Mouse (Mus musculus) megakaryocyte, embryonic 14.5 days (primary cell): Measurements from ENCODE around the gene Papln. TPM values are rescaled to one million over a fixed set of nuclear protein-coding genes. Genes with fewer than 3 reads are reported as not detected.
A peak's percentile ranks its signal among the peaks of the same experiment; 100 is the strongest.

Experiments used
- H3K27me3 ChIP-seq: replicated peaks from 2 replicates; pipeline ENCODE3; 2012; ENCODE audit warnings: inconsistent platforms
- H3K36me3 ChIP-seq: replicated peaks from 2 replicates; pipeline ENCODE3; 2012; ENCODE audit warnings: low read length, inconsistent platforms, mixed read lengths
- H3K4me1 ChIP-seq: 2 replicates; pipeline ENCODE4 v1.6.1; 2012; ENCODE audit warnings: inconsistent platforms
- H3K4me3 ChIP-seq: replicated peaks from 2 replicates; pipeline ENCODE3; 2012; ENCODE audit warnings: moderate library complexity, mild to moderate bottlenecking, inconsistent platforms
- H3K9me3 ChIP-seq: 2 replicates; pipeline ENCODE4 v1.6.1; 2012; ENCODE audit warnings: inconsistent platforms
- FLI1 ChIP-seq: IDR thresholded peaks from 2 replicates; pipeline ENCODE4 v1.6.1; 2012; ENCODE audit warnings: low read length, inconsistent platforms, mixed read lengths
- GATA1 ChIP-seq: IDR thresholded peaks from 3 replicates; pipeline ENCODE4 v1.6.1; 2012; ENCODE audit warnings: mixed read lengths, low read length, inconsistent platforms, borderline replicate concordance
- polyA plus RNA-seq: library from polyadenylated mRNA; stranded (reverse); fragments of >175 nt; gene quantifications from 2 replicates; pipeline ENCODE4 v1.2.3, GENCODE M21; 2012; ENCODE audit warnings: low replicate concordance; ENCODE audit not compliant: insufficient read depth

Gene Papln
- polyA plus RNA-seq, 1 experiment, result 0.22 TPM

- TF ChIP-seq GATA1 (no peak), FLI1 (no peak)
- no peak overlapping the region for H3K4me3 ChIP-seq
- H3K36me3 ChIP-seq, result no peaks in the 10 kb centered on the region
- peaks cover 92% of the 10 kb centered on the region for H3K27me3 ChIP-seq
- H3K4me1 ChIP-seq, result peaks cover 26% of the 10 kb centered on the region
- peaks cover 4% of the 10 kb centered on the region for H3K9me3 ChIP-seq
Observed at GRCm38 (mm10) chr12:83765965-83766603, 2.6 kb downstream of the Papln start.

DNA sequence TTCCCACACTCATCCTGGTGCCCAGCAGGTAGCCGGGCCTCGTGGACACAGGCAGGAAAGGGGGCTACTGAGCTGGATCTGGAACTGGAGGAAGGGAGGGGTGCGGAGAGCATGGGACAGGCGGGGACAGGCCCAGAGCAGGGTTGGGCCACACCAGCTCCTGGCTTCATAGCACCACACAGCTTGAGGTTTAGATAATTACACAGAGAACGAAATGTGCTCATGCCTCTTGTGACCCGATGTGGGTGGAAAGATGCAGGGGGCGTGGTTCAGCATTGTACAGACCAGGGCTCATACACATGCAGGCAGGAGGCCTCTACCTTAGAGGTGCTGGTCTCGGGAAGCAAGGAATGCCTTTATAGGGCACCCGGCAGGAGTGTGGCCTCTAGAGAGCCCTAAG lies 4.4 kb downstream of the Papln start:
- H3K9me3 ChIP-seq, result no peaks in the 10 kb centered on the region
- H3K4me3 ChIP-seq, result no peak overlapping the region
- peaks cover 85% of the 10 kb centered on the region for H3K27me3 ChIP-seq
- H3K4me1 ChIP-seq, result peaks cover 19% of the 10 kb centered on the region
- H3K36me3 ChIP-seq, result no peaks in the 10 kb centered on the region
- no peak for TF ChIP-seq GATA1

DNA sequence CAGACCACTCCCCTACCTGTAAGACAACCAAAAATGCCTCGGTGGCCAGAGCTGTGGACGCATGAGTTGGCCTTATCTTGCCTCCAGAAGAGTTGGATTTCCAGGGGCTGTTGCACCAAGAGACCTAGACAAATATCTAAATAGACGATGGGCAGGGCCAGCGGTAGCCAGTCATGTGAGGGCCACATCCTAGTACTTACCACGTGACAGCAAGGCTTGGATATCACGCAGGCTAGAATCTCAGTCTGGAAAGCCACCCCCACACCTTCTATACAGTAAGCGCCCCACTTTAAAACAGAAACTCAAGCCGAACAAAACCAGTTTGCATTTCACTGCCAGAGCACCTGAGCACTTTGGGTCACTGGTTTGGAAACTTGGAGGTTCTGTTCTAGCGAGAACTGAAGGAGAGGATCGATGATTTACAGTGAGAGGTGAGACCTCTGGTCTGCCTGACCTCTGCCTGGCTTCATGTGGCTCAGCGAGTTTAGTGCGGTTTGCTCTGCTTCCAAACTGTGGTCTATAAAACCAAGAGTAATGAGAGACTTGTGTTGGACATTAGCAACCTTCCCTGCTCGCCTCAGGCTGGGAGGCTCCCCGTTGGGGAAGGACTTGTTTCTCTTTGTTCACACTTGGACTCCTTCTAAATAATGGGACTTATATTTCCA lies 4.9 kb downstream of the Papln start:
- TF ChIP-seq FLI1 (no peak), GATA1 (no peak)
- Histone ChIP-seq H3K9me3 (no peaks in the 10 kb centered on the region), H3K36me3 (no peaks in the 10 kb centered on the region), H3K4me3 (no peak overlapping the region), H3K4me1 (peaks cover 18% of the 10 kb centered on the region), H3K27me3 (peaks cover 85% of the 10 kb centered on the region)

DNA sequence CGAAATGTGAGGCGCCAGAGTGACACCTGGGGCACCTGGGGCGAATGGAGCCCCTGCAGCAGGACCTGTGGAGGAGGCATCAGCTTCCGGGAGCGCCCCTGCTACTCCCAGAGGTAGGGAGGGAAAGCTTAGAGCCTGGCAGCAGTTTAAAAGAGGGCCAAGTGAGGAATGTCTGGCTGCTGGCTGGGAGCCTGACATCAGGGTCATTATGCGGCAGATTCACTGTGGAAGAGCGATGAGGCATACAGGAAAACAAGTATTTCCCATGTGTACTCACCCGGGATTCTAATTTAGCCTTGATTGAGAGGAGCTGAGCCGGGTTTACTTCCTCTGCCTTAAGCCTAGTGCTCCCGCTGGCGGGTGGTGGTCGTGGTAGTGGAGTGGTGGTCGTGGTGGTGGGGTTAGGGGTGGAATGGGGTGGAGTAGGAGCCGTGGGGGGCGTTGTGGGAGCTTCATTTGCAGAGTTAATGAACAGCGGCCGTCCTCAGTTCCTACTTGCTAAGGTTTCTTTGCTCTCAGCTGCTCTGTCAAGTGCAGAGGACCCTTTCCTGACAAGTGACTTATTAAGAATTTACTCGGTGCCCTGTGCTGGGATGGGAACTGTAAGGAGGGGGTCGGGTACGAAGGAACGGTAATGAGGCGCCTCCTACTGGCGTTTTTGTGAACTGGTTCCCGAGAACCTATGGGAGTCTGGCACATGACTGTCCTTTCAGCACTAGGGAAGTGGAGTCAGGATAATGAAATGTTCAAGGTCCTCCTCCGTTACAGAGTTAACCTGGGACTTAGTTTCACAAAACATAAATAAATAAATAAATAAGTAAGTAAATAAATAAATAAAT lies 7.2 kb downstream of the Papln start:
- peaks cover 8% of the 10 kb centered on the region for H3K4me1 ChIP-seq
- H3K9me3 ChIP-seq, result no peaks in the 10 kb centered on the region
- TF ChIP-seq GATA1 (no peak), FLI1 (no peak)
- H3K4me3 ChIP-seq, result peak overlapping the region; percentile 69
- no peaks in the 10 kb centered on the region for H3K36me3 ChIP-seq
- peaks cover 89% of the 10 kb centered on the region for H3K27me3 ChIP-seq

DNA sequence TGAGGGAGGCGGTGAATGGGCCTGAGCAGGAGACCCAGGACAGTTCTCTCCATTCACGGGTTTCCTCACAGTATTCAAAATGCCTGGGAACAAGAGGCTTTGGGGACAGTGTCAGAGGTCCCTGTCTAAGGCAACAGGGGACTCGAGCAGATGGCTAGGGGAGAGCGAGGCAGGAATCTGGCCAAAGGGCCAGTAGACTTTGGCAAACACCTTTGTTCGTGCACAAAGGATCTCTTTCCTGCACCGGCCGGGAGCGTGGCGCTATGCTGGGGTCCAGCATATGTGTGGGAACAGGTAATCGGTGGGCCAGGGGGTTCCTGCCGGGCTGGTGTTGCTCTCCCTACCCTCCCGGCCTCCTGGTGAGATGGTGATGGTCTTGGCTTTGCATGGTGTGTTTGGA lies 12.2 kb downstream of the Papln start:
- no peaks in the 10 kb centered on the region for H3K9me3 ChIP-seq
- TF ChIP-seq FLI1 (no peak), GATA1 (no peak)
- no peaks in the 10 kb centered on the region for H3K36me3 ChIP-seq
- peaks cover 3% of the 10 kb centered on the region for H3K4me1 ChIP-seq
- peaks cover 85% of the 10 kb centered on the region for H3K27me3 ChIP-seq
- no peak overlapping the region for H3K4me3 ChIP-seq

DNA sequence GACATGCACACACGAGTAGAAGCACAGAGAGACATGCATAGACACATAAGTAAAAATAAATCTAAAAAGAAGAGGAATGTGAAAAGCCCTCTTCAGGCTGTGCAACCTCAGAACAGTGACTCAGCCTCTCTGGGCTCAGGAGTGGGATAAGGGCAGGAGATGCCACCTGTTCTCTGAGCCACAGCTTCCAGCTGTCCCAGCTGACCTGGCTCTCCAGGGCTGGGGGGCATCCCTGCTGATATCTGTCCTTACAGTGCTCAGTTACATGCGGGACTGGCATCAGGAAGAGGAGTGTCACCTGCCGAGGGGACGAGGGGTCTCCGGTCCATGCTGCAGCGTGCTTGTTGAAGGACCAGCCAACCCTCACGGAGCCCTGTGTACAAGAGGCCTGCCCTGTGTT lies 13.3 kb downstream of the Papln start:
- H3K27me3 ChIP-seq, result peaks cover 87% of the 10 kb centered on the region
- H3K9me3 ChIP-seq, result no peaks in the 10 kb centered on the region

GRCm38 (mm10) chr12:83780181-83780580 lies 16.7 kb downstream of the Papln start:
- Histone ChIP-seq H3K4me1 (no peaks in the 10 kb centered on the region), H3K36me3 (no peaks in the 10 kb centered on the region), H3K27me3 (peaks cover 86% of the 10 kb centered on the region), H3K4me3 (no peak overlapping the region), H3K9me3 (no peaks in the 10 kb centered on the region)
- TF ChIP-seq FLI1 (no peak), GATA1 (no peak)

More for the DNA sequence above, 13.3 kb downstream of the Papln start:
- Histone ChIP-seq H3K4me3 (peak overlapping the region; percentile 19), H3K36me3 (no peaks in the 10 kb centered on the region), H3K4me1 (no peaks in the 10 kb centered on the region; the same call in 1 of the 2 replicates)
- TF ChIP-seq GATA1, result no peak
- TF ChIP-seq FLI1, result no peak

- Histone ChIP-seq H3K4me3 (no peak overlapping the region), H3K36me3 (no peaks in the 10 kb centered on the region), H3K27me3 (peaks cover 83% of the 10 kb centered on the region)
Observed at GRCm38 (mm10) chr12:83781204-83781603, 17.8 kb downstream of the Papln start.

DNA sequence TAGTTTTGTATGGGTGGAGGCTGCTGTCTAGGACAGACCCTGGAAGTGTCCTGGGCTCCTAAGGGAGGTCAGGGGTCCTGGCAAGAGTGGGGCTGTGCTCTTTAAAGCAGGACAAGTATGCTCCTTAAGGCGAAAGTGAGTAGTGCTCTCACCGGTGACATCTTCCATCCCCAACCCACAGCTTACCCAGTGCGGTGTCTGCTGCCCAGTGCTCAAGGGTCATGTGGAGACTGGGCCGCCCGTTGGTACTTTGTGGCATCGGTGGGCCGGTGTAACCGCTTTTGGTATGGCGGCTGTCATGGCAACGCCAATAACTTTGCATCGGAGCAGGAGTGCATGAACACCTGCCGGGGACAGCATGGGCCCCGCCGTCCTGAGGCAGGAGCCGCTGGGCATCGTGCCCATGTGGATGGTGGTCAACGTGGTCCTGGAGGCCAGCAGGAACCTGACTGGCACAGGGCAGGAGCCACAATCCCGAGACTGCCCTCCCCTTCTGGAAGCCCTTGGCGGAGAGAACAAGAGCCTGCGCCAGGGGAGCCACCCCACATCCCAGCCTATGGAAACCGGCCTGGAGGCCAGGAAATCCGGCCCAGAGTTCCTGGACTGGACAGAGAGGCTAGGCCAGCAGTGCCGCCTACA lies 18.3 kb downstream of the Papln start:
- no peak for TF ChIP-seq FLI1
- no peak for TF ChIP-seq GATA1
- 0 out of 2 replicates have a peak, but pooled peaks cover 3% of the 10 kb centered on the region for H3K4me1 ChIP-seq
- H3K27me3 ChIP-seq, result peaks cover 83% of the 10 kb centered on the region
- no peak overlapping the region for H3K4me3 ChIP-seq
- H3K36me3 ChIP-seq, result no peaks in the 10 kb centered on the region
- H3K9me3 ChIP-seq, result no peaks in the 10 kb centered on the region

More at GRCm38 (mm10) chr12:83781204-83781603, 17.8 kb downstream of the Papln start:
- no peak for TF ChIP-seq FLI1
- no peak for TF ChIP-seq GATA1
- Histone ChIP-seq H3K4me1 (no peaks in the 10 kb centered on the region), H3K9me3 (no peaks in the 10 kb centered on the region)
